Mouse (Mus musculus) C2C12 (cell line): ENCODE measurements around the gene Hist1h2ak.

Experiments used
- CEBPB ChIP-seq: IDR thresholded peaks from one replicate; pipeline ENCODE4 v1.6.1; 2011; ENCODE audit warnings: low read depth, mild to moderate bottlenecking, control low read depth, moderate library complexity
- CTCF ChIP-seq: IDR thresholded peaks from one replicate; pipeline ENCODE4 v1.5.1; 2011; ENCODE audit not compliant: control insufficient read depth, insufficient read depth, insufficient read length
- MAX ChIP-seq: IDR thresholded peaks from one replicate; pipeline ENCODE4 v1.6.1; 2011; ENCODE audit warnings: mild to moderate bottlenecking, control low read depth
- USF1 ChIP-seq: IDR thresholded peaks from one replicate; pipeline ENCODE4 v1.6.1; 2011; ENCODE audit warnings: low read depth, mild to moderate bottlenecking, control low read depth, moderate library complexity

- TF ChIP-seq USF1 = no peak
- no peak for TF ChIP-seq MAX
- TF ChIP-seq CTCF = no peak
- no peak for TF ChIP-seq CEBPB
These were observed 20.2 kb downstream of the Hist1h2ak start for GRCm38 (mm10) chr13:21733466-21733865.
